Mouse (Mus musculus): ENCODE data around the gene Izumo1r. TPM values are rescaled to one million over a fixed set of nuclear protein-coding genes. Genes with fewer than 3 reads are reported as not detected.

The Izumo1r gene
- polyA plus RNA-seq, 1 experiment from 2014 or later = not detected

DNA sequence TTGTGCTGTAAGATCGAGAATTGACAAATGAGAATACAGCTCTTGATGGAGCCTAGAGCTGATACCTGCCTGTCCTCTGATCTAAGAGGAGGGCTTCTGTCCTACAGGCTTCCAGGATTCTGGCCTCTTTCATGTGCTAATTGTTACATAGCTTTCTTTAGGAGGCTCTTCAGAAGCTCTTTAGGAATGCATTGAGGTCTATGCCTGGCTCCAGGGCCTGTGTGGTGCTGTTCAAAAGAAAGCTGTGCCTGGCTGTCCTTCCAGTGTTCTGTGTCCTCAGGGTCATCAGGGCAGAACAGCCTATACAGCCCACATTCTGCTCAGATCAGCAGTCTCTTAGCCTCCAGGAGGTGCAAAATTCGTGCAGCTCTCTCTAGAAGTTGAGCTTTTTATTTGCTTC is 31.1 kb upstream of the Izumo1r start:
- no peak overlapping the region for H3K4me3 ChIP-seq (ENCODE audit: low read depth, low read length)
- H3K36me3 ChIP-seq (ENCODE audit: control insufficient read depth, insufficient read depth, low read length) = no peaks in the 10 kb centered on the region
- no peaks in the 10 kb centered on the region for H3K27me3 ChIP-seq (ENCODE audit: control insufficient read depth, insufficient read depth, low read length)
- 73% methylated on average over 2 of the region's 2 CpGs for WGBS
- ATAC-seq (ENCODE audit: insufficient number of reproducible peaks, insufficient read depth, low FRiP score, low read depth) = no peak
- H3K9ac ChIP-seq (replicated peaks; ENCODE audit: low read depth, low read length) = no peak overlapping the region
- no peaks in the 10 kb centered on the region for H3K4me1 ChIP-seq (ENCODE audit: control insufficient read depth, insufficient read depth, low read length)
- no peak overlapping the region for H3K27ac ChIP-seq (ENCODE audit: low read length)
- H3K4me2 ChIP-seq (replicated peaks; ENCODE audit: low read depth, low read length) = no peak overlapping the region
- H3K9me3 ChIP-seq (ENCODE audit: control insufficient read depth, low read depth, low read length) = no peaks in the 10 kb centered on the region

DNA sequence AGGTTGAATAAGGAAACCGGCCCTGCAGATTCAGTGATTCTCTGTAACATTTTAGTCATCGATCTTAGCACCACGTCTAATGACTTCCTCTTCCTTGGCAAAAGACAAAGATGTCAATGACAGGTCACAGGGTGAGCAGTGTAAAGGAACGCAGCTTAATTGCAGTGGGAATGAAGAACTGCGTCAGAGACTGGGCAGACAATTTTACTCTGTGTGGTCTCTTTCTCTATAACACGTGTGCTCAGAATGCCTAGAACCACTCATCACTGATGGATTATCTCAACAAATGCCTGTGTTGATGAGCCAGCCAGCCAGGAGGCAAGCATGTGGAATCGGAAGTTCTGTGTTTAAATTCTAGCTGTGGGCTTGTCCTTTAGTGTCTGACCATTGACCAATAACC is 28.2 kb upstream of the Izumo1r start:
- Histone ChIP-seq H3K36me3 (ENCODE audit: control insufficient read depth, insufficient read depth, low read length) (no peaks in the 10 kb centered on the region), H3K27ac (ENCODE audit: low read length) (no peak overlapping the region), H3K4me1 (ENCODE audit: control insufficient read depth, insufficient read depth, low read length) (no peaks in the 10 kb centered on the region), H3K9ac (replicated peaks; ENCODE audit: low read depth, low read length) (no peak overlapping the region), H3K9me3 (ENCODE audit: control insufficient read depth, low read depth, low read length) (no peaks in the 10 kb centered on the region), H3K4me2 (replicated peaks; ENCODE audit: low read depth, low read length) (no peak overlapping the region), H3K4me3 (ENCODE audit: low read depth, low read length) (no peak overlapping the region), H3K27me3 (ENCODE audit: control insufficient read depth, insufficient read depth, low read length) (no peaks in the 10 kb centered on the region)
- WGBS = 41% methylated on average over 7 of the region's 7 CpGs
- ATAC-seq (ENCODE audit: insufficient number of reproducible peaks, insufficient read depth, low FRiP score, low read depth) = no peak

DNA sequence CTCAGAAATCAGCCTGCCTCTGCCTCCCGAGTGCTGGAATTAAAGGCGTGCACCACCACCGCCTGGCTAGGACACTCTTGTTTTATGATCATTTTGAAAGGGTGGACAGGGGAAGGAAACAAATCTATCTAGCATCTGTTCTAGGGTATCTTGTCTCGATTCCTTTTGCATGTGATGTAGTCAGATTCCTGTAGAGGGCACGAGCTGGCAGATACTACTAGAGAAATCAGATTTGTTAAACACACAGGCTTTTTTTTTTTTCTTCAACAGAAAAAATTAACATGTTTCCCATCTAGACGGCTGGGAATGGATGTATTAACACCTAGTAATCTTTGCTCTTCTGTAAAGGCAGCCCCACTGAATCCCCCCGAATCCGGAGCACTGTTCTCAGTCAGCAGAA is 27.5 kb upstream of the Izumo1r start:
- Histone ChIP-seq H3K4me1 (ENCODE audit: control insufficient read depth, insufficient read depth, low read length) (no peaks in the 10 kb centered on the region), H3K27me3 (ENCODE audit: control insufficient read depth, insufficient read depth, low read length) (no peaks in the 10 kb centered on the region), H3K27ac (ENCODE audit: low read length) (no peak overlapping the region), H3K4me3 (ENCODE audit: low read depth, low read length) (no peak overlapping the region), H3K4me2 (replicated peaks; ENCODE audit: low read depth, low read length) (no peak overlapping the region), H3K36me3 (ENCODE audit: control insufficient read depth, insufficient read depth, low read length) (no peaks in the 10 kb centered on the region), H3K9ac (replicated peaks; ENCODE audit: low read depth, low read length) (no peak overlapping the region), H3K9me3 (ENCODE audit: control insufficient read depth, low read depth, low read length) (no peaks in the 10 kb centered on the region)
- no peak for ATAC-seq (ENCODE audit: insufficient number of reproducible peaks, insufficient read depth, low FRiP score, low read depth)
- 82% methylated on average over 8 of the region's 8 CpGs for WGBS

DNA sequence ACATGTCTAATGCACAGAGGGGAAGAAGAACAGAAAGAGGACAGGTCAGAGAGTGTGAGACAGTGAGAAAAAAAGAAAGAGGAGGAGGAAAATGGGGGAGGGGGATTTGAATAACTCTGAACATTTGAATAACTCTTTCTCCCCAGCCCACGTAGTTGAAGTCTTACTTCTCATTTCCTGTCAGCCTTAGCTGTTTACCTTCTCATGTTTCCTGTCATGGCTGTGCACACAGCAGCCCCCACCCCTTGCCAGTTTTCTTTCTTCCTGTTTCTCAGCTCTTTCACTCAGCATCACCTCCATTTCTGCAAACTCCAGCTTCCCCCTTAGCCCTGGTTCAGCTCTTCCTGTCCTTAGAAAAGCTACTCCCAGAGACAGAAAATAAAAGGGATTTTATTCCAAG is 22.8 kb upstream of the Izumo1r start:
- Histone ChIP-seq H3K36me3 (ENCODE audit: control insufficient read depth, insufficient read depth, low read length) (no peaks in the 10 kb centered on the region), H3K4me3 (ENCODE audit: low read depth, low read length) (no peak overlapping the region), H3K27me3 (ENCODE audit: control insufficient read depth, insufficient read depth, low read length) (no peaks in the 10 kb centered on the region), H3K27ac (ENCODE audit: low read length) (no peak overlapping the region), H3K9me3 (ENCODE audit: control insufficient read depth, low read depth, low read length) (no peaks in the 10 kb centered on the region), H3K4me1 (ENCODE audit: control insufficient read depth, insufficient read depth, low read length) (no peaks in the 10 kb centered on the region), H3K9ac (replicated peaks; ENCODE audit: low read depth, low read length) (no peak overlapping the region), H3K4me2 (replicated peaks; ENCODE audit: low read depth, low read length) (no peak overlapping the region)
- ATAC-seq (ENCODE audit: insufficient number of reproducible peaks, insufficient read depth, low FRiP score, low read depth) = no peak
- 0% methylated on average over 1 of the region's 1 CpGs for WGBS

DNA sequence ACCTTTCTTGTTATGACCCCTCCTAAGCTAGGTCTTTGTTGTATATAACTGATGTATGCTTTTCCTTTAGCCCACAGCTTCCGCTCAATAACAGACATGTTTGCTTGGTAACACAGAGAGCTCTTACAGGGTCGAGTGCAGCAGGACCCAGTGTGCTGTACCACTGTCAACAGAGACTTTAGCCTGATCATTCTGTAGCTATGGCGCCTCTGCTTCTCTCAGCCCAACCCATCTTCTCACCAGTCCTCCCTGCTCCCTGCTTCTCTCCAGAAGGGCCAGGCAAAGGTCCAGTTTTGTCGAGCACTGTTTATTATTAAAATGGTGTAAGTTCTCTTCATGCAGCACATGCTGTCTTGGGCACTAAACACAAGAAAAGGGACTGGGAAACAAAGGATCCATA is 19.9 kb upstream of the Izumo1r start:
- WGBS = 52% methylated on average over 4 of the region's 4 CpGs
- Histone ChIP-seq H3K27ac (ENCODE audit: low read length) (no peak overlapping the region), H3K36me3 (ENCODE audit: control insufficient read depth, insufficient read depth, low read length) (no peaks in the 10 kb centered on the region), H3K4me1 (ENCODE audit: control insufficient read depth, insufficient read depth, low read length) (no peaks in the 10 kb centered on the region), H3K9me3 (ENCODE audit: control insufficient read depth, low read depth, low read length) (no peaks in the 10 kb centered on the region), H3K4me3 (ENCODE audit: low read depth, low read length) (no peak overlapping the region), H3K9ac (replicated peaks; ENCODE audit: low read depth, low read length) (no peak overlapping the region), H3K27me3 (ENCODE audit: control insufficient read depth, insufficient read depth, low read length) (no peaks in the 10 kb centered on the region), H3K4me2 (replicated peaks; ENCODE audit: low read depth, low read length) (no peak overlapping the region)
- no peak; the same call in 1 of the 2 replicates for ATAC-seq (ENCODE audit: insufficient number of reproducible peaks, insufficient read depth, low FRiP score, low read depth)

DNA sequence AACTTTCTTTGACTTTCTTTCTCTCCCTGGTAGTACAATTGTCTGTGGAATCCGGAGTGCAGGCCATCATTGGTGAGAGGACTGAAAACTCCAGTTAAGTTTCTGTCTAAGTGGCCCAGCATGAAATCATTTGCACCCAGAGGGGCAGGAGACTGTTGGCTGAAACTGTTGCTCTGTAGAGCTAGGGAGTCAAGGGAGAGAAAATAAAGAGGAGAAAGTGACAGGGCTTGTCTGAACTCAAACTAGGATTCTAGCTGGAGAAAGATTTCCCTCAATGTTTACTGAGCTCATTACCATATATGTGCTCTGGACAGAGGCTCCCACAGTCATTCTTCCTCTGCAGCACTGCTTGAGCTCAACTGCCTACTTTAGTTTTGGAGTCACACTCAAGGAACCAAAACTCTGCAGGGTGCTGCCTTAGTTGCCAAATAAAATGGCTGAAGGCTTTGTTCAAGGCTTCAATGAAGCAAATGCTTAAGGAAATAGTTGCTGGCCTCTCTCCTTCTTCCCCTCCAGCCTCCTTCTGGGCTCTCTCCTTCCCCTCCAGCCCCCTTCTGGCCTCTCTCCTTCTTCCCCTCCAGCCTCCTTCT is 18.3 kb upstream of the Izumo1r start:
- H3K27me3 ChIP-seq (ENCODE audit: control insufficient read depth, insufficient read depth, low read length) = no peaks in the 10 kb centered on the region
- ATAC-seq (ENCODE audit: insufficient number of reproducible peaks, insufficient read depth, low FRiP score, low read depth) = no peak
- H3K9ac ChIP-seq (replicated peaks; ENCODE audit: low read depth, low read length) = no peak overlapping the region
- WGBS = 40% methylated on average over 1 of the region's 1 CpGs
- H3K9me3 ChIP-seq (ENCODE audit: control insufficient read depth, low read depth, low read length) = no peaks in the 10 kb centered on the region
- no peak overlapping the region for H3K27ac ChIP-seq (ENCODE audit: low read length)
- no peak overlapping the region for H3K4me2 ChIP-seq (replicated peaks; ENCODE audit: low read depth, low read length)
- no peaks in the 10 kb centered on the region for H3K36me3 ChIP-seq (ENCODE audit: control insufficient read depth, insufficient read depth, low read length)
- H3K4me3 ChIP-seq (ENCODE audit: low read depth, low read length) = no peak overlapping the region
- H3K4me1 ChIP-seq (ENCODE audit: control insufficient read depth, insufficient read depth, low read length) = no peaks in the 10 kb centered on the region

DNA sequence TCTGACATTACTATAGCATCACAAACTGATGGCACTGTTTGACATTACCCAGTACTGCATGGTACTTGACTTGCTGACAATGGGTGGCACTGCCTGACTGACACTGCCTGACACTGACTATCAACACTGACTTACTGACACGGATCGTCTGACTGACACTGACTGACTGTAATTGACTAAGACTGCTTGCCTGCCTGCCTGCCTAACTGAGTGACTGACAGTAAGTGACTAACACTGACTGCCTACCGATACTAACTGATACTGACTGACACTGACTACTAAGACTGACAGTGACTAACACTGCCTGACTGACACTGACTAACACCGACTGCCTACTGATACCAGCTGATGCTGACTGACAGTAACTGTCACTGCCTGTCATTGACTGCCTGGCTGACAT is 17.5 kb upstream of the Izumo1r start:
- no peak overlapping the region for H3K9ac ChIP-seq (replicated peaks; ENCODE audit: low read depth, low read length)
- H3K27ac ChIP-seq (ENCODE audit: low read length) = no peak overlapping the region
- no peak overlapping the region for H3K4me3 ChIP-seq (ENCODE audit: low read depth, low read length)
- no peaks in the 10 kb centered on the region for H3K9me3 ChIP-seq (ENCODE audit: control insufficient read depth, low read depth, low read length)
- no peak for ATAC-seq (ENCODE audit: insufficient number of reproducible peaks, insufficient read depth, low FRiP score, low read depth)
- WGBS = 72% methylated on average over 4 of the region's 4 CpGs
- no peaks in the 10 kb centered on the region for H3K4me1 ChIP-seq (ENCODE audit: control insufficient read depth, insufficient read depth, low read length)
- H3K27me3 ChIP-seq (ENCODE audit: control insufficient read depth, insufficient read depth, low read length) = no peaks in the 10 kb centered on the region
- H3K36me3 ChIP-seq (ENCODE audit: control insufficient read depth, insufficient read depth, low read length) = no peaks in the 10 kb centered on the region
- H3K4me2 ChIP-seq (replicated peaks; ENCODE audit: low read depth, low read length) = no peak overlapping the region

DNA sequence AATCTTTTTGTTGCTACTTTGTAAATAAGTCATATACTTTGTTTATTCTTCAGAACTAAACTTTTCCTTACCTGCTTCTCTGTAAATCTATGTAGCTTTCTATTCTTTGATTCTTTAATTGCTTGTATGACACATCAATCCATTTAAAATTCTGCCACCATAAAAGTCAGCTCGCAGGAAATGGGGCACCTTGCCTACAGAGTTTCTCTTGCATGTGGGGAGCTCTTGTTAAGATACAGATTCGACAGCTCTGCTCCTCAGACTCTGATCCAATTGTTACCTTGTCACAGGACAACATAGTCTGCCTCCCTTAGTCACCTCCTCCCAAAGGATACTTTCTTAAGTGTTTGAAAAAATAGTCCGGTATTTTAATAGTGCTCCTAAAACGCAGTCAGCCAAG is 16.9 kb upstream of the Izumo1r start:
- Histone ChIP-seq H3K9ac (replicated peaks; ENCODE audit: low read depth, low read length) (no peak overlapping the region), H3K4me3 (ENCODE audit: low read depth, low read length) (no peak overlapping the region), H3K4me2 (replicated peaks; ENCODE audit: low read depth, low read length) (no peak overlapping the region), H3K27ac (ENCODE audit: low read length) (no peak overlapping the region), H3K4me1 (ENCODE audit: control insufficient read depth, insufficient read depth, low read length) (no peaks in the 10 kb centered on the region), H3K36me3 (ENCODE audit: control insufficient read depth, insufficient read depth, low read length) (no peaks in the 10 kb centered on the region), H3K9me3 (ENCODE audit: control insufficient read depth, low read depth, low read length) (no peaks in the 10 kb centered on the region), H3K27me3 (ENCODE audit: control insufficient read depth, insufficient read depth, low read length) (no peaks in the 10 kb centered on the region)
- 78% methylated on average over 4 of the region's 4 CpGs for WGBS
- no peak for ATAC-seq (ENCODE audit: insufficient number of reproducible peaks, insufficient read depth, low FRiP score, low read depth)
